Mouse (Mus musculus): Measurements from ENCODE around the gene Lrrc4. TPM values are rescaled to one million over a fixed set of nuclear protein-coding genes. Genes with fewer than 3 reads are reported as not detected.

The Lrrc4 gene
- not detected for polyA plus RNA-seq (2017; shearing (Covaris generic))

GRCm38 (mm10) chr6:28831011-28831853, at the start of gene Lrrc4:
TSS of gene Lrrc4 (minus strand) at chr6:28831747.

Other genes with a start within 250 kb of the Lrrc4 start
- gene Lep, start 228.5 kb upstream of the Lrrc4 start, polyA plus RNA-seq (2017; shearing (Covaris generic)) = 0.11 TPM

Data from effector memory CD4-positive, alpha-beta T cell, adult 5 months (primary cell).